Mouse (Mus musculus): ENCODE measurements around the gene Fshr.
"Not testable (repeated sequence)": the region's sequence is repeated elsewhere in the genome, so short reads cannot be mapped to it uniquely, and the experiment has no call there.

Fshr gene

GRCm38 (mm10) chr17:89200575-89200974, at the start of gene Fshr:
Fshr (minus strand) TSS chr17:89200675.
- no peak for DNase-seq (ENCODE audit: extremely low spot score)

GRCm38 (mm10) chr17:89202181-89202580, 1.7 kb upstream of the Fshr start:
- DNase-seq (ENCODE audit: extremely low spot score): no peak

- DNase-seq (ENCODE audit: extremely low spot score): no peak
Observed at GRCm38 (mm10) chr17:89173545-89173944, 26.9 kb downstream of the Fshr start.

DNA sequence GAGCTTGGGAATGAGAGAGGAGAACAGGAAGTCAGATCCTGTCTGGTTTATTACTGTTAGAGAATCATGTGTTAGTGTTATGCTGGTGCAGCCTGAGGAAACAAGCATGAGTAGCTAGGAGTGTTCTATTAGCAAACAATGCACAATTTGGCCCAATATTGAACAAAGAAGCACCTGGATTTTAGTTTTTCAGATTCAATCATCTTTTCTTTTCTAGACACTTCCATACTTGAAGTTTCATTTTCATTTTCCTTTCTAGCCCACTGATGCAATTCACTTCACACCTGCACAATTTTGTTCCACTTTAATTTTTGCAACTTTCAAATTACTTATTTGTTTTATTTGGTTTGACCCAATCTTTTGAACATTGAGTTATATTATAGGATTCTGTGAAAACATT, 35.7 kb downstream of the Fshr start:
- DNase-seq (ENCODE audit: extremely low spot score): no peak

- no peak for DNase-seq (ENCODE audit: extremely low spot score)
Observed at GRCm38 (mm10) chr17:89162475-89162874, 38.0 kb downstream of the Fshr start.

DNA sequence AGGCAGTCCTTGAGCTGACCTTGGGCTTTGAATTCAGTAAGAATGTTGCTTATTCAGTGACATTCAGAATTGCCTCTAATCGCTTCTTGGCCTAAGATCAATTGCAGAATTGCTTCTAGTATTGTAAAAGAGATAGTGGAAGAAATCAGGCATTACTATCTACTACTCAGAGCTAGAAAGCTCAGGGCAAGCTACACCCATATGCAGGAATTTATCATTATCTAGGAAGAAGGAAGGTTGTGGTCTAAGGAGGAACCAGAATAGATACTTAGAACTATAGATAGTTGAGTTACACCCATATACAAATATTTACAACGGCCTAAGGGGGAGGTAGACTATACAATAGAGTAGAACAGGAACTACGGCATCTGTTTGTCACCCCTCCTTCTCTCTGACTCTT, 41.1 kb downstream of the Fshr start:
- DNase-seq (ENCODE audit: extremely low spot score): not testable (repeated sequence)

- no peak for DNase-seq (ENCODE audit: extremely low spot score)
Observed at GRCm38 (mm10) chr17:89144806-89145205, 55.7 kb downstream of the Fshr start.

GRCm38 (mm10) chr17:89120023-89120422, 80.5 kb downstream of the Fshr start:
- DNase-seq (ENCODE audit: extremely low spot score): no peak

GRCm38 (mm10) chr17:89119250-89119649, 81.2 kb downstream of the Fshr start:
- no peak for DNase-seq (ENCODE audit: extremely low spot score)

DNA sequence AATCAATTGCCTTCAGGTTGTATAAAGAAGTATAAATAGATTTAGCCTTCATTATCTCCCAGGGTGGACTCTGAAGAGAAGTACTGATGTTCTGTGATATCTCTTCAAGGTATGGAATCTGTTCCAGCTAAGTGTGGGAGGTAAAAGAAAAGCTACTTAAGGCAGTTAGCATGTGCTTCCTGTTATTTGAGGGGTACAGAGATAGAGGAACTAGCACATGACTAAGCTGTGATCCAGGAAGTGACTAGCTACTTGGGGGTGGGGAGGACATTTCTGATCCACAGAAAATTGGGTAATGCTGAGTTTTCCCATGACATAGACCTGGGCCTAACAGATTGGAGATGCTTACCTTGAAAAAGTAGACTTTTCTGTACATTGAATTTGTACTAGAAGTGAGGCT, 86.5 kb downstream of the Fshr start:
- DNase-seq (ENCODE audit: extremely low spot score): no peak

- DNase-seq (ENCODE audit: extremely low spot score): no peak
Observed at GRCm38 (mm10) chr17:89100719-89101350, 99.6 kb downstream of the Fshr start.

DNA sequence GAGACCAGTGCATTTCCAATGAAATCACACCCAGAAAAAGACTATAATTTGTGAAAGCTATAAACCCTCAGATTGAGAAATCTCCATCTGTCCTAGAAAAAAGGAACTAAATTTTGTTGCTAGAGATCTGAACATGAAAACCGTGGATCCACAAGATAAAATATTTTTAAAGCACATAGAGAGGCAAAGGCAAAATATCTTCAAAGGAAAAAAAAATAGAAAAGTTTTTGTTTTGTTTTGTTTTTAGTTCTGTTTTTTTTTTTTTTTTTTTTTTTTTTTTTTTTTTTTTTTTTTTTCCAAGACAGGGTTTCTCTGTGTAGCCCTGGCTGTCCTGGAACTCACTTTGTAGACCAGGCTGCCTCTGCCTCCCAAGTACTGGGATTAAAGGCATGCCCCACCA, 100.7 kb downstream of the Fshr start:
- DNase-seq (ENCODE audit: extremely low spot score): not testable (repeated sequence)

DNA sequence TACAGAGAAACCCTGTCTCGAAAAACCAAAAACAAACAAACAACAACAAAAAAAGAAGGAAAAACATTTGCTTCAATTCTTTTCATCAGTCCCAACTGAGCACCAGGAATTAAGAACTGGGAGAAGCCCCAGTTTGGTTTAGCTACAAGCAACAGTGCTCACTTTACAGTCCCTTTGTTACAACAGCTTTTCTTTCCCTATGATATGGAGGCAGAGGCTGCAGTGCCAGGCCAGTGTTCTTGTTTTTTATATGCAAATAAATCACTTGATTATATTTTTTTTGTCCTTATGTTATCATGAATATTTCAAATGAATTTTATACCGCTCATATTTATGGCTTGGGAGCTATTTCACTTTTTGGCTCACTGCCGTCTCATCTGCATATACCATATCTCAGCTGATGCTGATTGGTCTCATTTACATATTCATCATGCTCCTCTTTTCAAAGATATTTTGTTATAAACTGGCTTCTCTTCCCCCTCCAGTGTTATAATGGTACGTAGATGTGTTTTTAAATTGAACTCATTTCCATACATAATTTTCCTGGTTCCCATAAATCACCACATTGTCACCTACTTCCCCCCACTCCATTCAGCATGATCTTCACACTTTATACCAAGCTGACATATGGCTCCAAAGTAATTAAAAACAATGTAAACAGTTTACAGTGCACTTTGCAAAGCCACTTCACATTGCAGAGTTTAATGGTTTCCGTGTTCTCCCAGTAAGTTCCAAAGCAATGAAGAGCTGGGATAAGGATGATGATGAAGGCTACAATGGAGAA, 110.6 kb downstream of the Fshr start:
- no peak for DNase-seq (ENCODE audit: extremely low spot score)

GRCm38 (mm10) chr17:89082897-89083296, 117.6 kb downstream of the Fshr start:
- no peak for DNase-seq (ENCODE audit: extremely low spot score)

- DNase-seq (ENCODE audit: extremely low spot score): no peak
Observed at GRCm38 (mm10) chr17:89079706-89080105, 120.8 kb downstream of the Fshr start.

GRCm38 (mm10) chr17:89064327-89065095, 136.0 kb downstream of the Fshr start:
- DNase-seq (ENCODE audit: extremely low spot score): no peak

DNA sequence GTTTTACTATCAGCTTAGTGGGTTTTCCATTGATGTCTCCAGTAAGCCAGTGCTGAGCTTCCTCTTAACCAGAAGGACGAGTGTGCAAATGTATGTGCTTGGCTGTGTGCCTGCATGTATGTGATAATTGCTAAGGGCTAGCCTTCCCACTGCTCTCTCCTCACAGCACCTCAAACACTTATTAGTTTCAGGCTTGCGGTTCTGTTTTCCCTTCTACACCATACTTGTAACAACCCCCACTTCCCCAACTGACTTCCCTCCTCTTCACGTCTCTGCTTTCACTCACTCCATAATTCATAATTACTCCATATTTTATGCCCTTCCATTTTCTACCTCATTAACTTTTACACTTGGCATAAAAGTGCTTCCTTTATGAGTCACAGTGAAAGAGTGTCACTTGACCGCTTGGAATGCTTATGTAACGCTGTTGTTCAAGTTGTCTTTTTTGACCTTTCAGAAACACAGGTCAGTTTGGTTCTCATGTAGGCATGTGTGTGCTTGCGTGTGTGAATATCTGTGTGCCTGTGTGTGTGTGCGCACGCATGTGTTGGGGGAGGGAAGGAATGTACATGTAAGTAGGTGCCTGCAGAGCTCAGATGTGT, 138.0 kb downstream of the Fshr start:
- no peak for DNase-seq (ENCODE audit: extremely low spot score)

DNA sequence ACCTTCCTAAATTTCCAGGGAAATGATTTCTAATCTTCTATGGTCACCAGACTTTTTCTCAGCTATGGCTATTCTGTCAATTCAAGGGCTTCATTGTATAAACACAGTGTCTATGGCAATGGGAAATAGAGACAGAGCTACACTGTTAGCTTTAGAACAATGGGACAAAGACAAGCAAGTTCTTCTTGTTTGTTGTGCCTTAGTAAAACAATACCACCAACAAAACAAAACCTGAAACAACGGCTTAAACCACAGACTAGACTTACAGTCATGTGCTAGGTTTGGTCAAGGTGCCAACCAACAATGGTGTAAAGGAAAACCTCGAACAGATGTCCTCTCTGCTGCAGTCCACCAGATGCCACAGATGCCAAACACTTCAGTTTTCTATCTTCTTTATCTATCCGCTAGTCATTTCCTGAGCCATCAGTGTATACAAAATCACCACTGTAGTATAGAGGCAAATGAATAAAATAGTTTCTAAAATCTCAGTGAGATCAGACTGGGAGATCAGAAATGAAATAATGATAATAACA, 149.4 kb downstream of the Fshr start:
- DNase-seq (ENCODE audit: extremely low spot score): no peak

DNA sequence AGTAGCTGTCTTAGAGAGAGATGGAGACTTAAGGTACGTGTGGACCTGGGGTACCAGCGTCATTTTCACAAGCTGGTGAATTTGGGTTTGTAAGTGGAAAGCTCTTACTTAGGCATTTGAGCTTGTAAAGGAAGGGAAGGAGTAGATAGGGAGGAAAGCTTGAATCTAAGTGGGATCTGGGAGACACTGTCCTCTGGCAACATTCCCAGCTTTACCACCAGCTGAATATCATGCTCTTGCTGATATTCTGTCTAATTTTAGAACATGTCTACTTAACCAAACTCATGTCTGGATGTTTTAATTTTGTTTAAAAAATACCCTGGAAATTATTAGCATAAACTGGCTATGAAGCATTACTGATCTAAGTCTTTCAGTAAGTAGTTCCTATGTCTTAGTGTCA, 151.4 kb downstream of the Fshr start:
- DNase-seq (ENCODE audit: extremely low spot score): no peak

GRCm38 (mm10) chr17:89046016-89046415, 154.5 kb downstream of the Fshr start:
- no peak for DNase-seq (ENCODE audit: extremely low spot score)

DNA sequence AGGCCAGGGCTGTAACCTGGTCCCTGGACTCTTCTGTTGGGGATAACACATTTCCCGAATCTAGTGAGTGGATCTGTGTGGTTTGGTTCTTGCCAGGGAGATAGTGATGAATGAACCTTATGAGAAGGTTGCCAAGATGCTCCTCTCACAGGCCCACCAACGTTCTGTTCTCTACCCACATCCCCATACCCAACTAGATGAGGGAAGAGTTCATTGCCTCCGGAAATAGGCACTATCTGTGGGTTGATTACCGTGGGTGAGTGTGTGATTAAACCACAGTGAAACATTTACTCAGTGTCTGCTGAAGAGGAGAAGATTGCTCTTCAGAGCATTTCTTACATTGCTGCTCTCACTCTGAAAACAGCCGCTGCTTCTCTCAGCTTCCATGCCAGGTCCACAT, 163.8 kb downstream of the Fshr start:
- DNase-seq (ENCODE audit: extremely low spot score): no peak

GRCm38 (mm10) chr17:89036049-89036448, 164.4 kb downstream of the Fshr start:
- no peak for DNase-seq (ENCODE audit: extremely low spot score)

Data from embryo, embryonic 9.5 days (tissue).